Mouse (Mus musculus) megakaryocyte, embryonic 14.5 days (primary cell): ENCODE results near the gene Vamp8.

Experiments
- FLI1 ChIP-seq: IDR thresholded peaks from 2 replicates; pipeline ENCODE4 v1.6.1; 2012; ENCODE audit warnings: low read length, inconsistent platforms, mixed read lengths
- GATA1 ChIP-seq: IDR thresholded peaks from 3 replicates; pipeline ENCODE4 v1.6.1; 2012; ENCODE audit warnings: mixed read lengths, low read length, inconsistent platforms, borderline replicate concordance

DNA sequence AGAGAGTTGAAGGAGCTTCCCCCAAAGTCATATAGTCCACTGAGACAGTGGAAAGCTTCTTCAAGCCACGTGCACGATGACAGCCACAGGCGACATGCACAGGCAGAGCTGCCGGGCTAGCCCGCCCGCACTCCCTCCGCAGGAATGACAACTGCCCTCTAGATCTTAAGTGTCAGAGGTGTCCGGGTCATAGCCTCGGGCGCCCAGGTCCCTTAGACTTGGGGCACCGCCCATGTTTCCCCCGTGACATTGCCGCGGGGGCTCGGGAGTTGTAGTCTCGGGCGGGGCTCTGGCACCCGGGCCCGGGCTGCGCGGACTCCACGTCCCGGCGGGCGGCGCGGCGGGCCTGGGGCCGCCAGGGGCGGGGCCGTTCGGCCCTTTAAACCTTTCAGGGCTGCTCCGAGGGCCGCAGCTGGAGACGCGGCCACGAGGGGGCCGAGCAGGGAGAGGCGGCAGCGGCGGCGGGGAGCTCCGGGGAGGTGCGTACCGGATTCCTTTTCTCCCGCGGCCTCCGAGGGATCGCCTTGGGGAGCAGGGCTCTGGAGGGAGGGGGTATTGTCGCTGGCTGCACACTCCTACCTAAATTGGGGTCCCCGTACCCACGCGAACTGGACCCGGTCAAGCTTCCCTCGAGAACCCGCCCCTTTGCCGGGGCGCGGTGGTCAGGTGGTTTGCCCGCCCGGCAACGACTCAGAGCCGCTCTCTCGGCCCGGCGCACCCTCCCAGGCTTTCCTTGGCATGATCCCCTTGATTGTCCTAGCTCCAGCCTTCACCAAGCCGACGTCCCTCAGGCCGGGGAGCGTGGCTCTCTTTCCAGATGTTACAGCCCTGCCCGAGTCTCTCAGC lies 35.2 kb downstream of the Vamp8 start, which contains the start of gene Tmem150a:
- TF ChIP-seq GATA1 (no peak), FLI1 (no peak)
